Mouse (Mus musculus) retina, adult 2 months (tissue): ENCODE data around the gene Rab6b.

ENCODE experiments used
- DNase-seq: peaks from one replicate; pipeline ENCODE4 v3.0.0-alpha.2; 2012; ENCODE audit warnings: low read depth, low spot score

Rab6b gene

GRCm38 (mm10) chr9:103205786-103206185, 94.2 kb downstream of the Rab6b start:
- DNase-seq: no peak

GRCm38 (mm10) chr9:103207846-103208245, 96.3 kb downstream of the Rab6b start:
- peak; percentile 57 for DNase-seq

GRCm38 (mm10) chr9:103208802-103209423, 97.3 kb downstream of the Rab6b start:
- no peak for DNase-seq

- DNase-seq: no peak
These were observed 101.2 kb downstream of the Rab6b start for GRCm38 (mm10) chr9:103212654-103213420.

GRCm38 (mm10) chr9:103213631-103214030, 102.0 kb downstream of the Rab6b start:
- DNase-seq: no peak

GRCm38 (mm10) chr9:103214281-103214680, 102.7 kb downstream of the Rab6b start:
- DNase-seq: no peak

- no peak for DNase-seq
These were observed 113.1 kb downstream of the Rab6b start for GRCm38 (mm10) chr9:103224721-103225120.

- no peak for DNase-seq
These were observed 113.9 kb downstream of the Rab6b start for GRCm38 (mm10) chr9:103225464-103225863.

GRCm38 (mm10) chr9:103226806-103227205, 115.2 kb downstream of the Rab6b start:
- DNase-seq: no peak

- DNase-seq: no peak
These were observed 116.2 kb downstream of the Rab6b start for GRCm38 (mm10) chr9:103227760-103228159.

GRCm38 (mm10) chr9:103228370-103229003, 116.9 kb downstream of the Rab6b start:
- DNase-seq: no peak

- DNase-seq: no peak
These were observed 117.7 kb downstream of the Rab6b start for GRCm38 (mm10) chr9:103229037-103229867.

GRCm38 (mm10) chr9:103230151-103230951, 118.8 kb downstream of the Rab6b start, which contains the start of the genes Gm20425 and Trf:
Gene Gm20425, minus strand, starts transcription at chr9:103230307.
Gene Trf, minus strand, starts transcription at chr9:103230444.
- no peak for DNase-seq

- no peak for DNase-seq
These were observed 120.8 kb downstream of the Rab6b start for GRCm38 (mm10) chr9:103232232-103233005.

- DNase-seq: no peak
These were observed 121.4 kb downstream of the Rab6b start for GRCm38 (mm10) chr9:103233006-103233395.

GRCm38 (mm10) chr9:103234059-103234458, 122.5 kb downstream of the Rab6b start:
- DNase-seq: no peak

GRCm38 (mm10) chr9:103234565-103235165, 123.1 kb downstream of the Rab6b start:
- no peak for DNase-seq
